Mouse (Mus musculus): Measurements from ENCODE around the gene H2-M10.4. TPM values are rescaled to one million over a fixed set of nuclear protein-coding genes. Genes with fewer than 3 reads are reported as not detected.

H2-M10.4 gene
- total and polyA plus RNA-seq, 3 experiments, result not detected

GRCm38 (mm10) chr17:36415407-36415806 lies 46.7 kb downstream of the H2-M10.4 start:
- no peak overlapping the region for H3K27ac ChIP-seq (ENCODE audit: control insufficient read depth, low read depth, low read length)
- no peak overlapping the region for H3K9ac ChIP-seq (ENCODE audit: control insufficient read depth, low read depth, low read length, poor library complexity, severe bottlenecking)
- no peaks in the 10 kb centered on the region for H3K36me3 ChIP-seq (ENCODE audit: control insufficient read depth in 1 of 2, insufficient read depth in 2 of 2, low read length in 2 of 2)
- no peaks in the 10 kb centered on the region for H3K79me2 ChIP-seq (ENCODE audit: control insufficient read depth, insufficient read depth, low read length, poor library complexity)
- no peaks in the 10 kb centered on the region for H3K9me3 ChIP-seq (replicated peaks; ENCODE audit: insufficient read depth, low read length)
- TF ChIP-seq NRF1 (IDR thresholded peaks at IDR 0.05; ENCODE audit: insufficient read depth, low read depth, low read length, poor library complexity, severe bottlenecking) (no peak), USF1 (IDR thresholded peaks at IDR 0.05; ENCODE audit: low read depth, low read length) (no peak), EP300 (IDR thresholded peaks at IDR 0.05; ENCODE audit: low read depth in 1 of 2, low read length in 2 of 2) (no peak), GABPA (IDR thresholded peaks at IDR 0.05; ENCODE audit: low read depth, low read length) (no peak), TAL1 (IDR thresholded peaks at IDR 0.05; ENCODE audit: low read length) (no peak), ELF1 (IDR thresholded peaks at IDR 0.05; ENCODE audit: low read depth, low read length) (no peak), MAZ (IDR thresholded peaks at IDR 0.05; ENCODE audit: low read depth, low read length) (no peak), TBP (IDR thresholded peaks at IDR 0.05; ENCODE audit: low read depth, low read length) (no peak), E2F4 (IDR thresholded peaks at IDR 0.05; ENCODE audit: borderline replicate concordance, low read depth, low read length) (no peak), BHLHE40 (IDR thresholded peaks at IDR 0.05; ENCODE audit: borderline replicate concordance, low read depth, low read length) (no peak), ZMIZ1 (IDR thresholded peaks at IDR 0.05; ENCODE audit: low read depth, low read length) (no peak)
- no peaks in the 10 kb centered on the region for H3K27me3 ChIP-seq (ENCODE audit: control insufficient read depth in 1 of 2, insufficient read depth in 2 of 2, low read length in 2 of 2)
- no peak overlapping the region for H3K4me3 ChIP-seq (ENCODE audit: control insufficient read depth in 1 of 2, insufficient read depth in 1 of 2, low read depth in 2 of 2, low read length in 2 of 2)
- H3K4me1 ChIP-seq (ENCODE audit: control insufficient read depth in 1 of 2, insufficient read depth in 2 of 2, low read length in 2 of 2), result no peaks in the 10 kb centered on the region
- no peak for DNase-seq (ENCODE audit: low read depth, low spot score)

DNA sequence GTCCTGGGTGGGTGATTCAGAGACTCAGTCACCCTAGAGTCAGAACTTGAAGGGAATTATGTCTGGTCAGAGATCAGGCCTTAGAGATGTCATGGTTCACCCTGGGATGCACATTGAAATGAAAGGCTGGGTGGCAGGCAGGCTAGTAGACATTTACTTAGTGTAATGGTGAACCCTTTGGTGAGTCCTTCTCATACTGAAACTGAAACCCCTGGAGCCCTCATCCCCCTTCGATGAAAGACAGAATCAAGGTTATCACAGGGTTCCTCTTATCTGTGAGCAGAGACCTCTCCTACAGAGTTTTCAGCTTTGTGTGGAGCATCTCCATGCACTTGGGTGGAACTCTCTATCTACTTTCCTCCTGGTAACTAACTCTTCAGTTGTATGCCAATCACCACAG lies 47.8 kb downstream of the H2-M10.4 start:
- Histone ChIP-seq H3K27me3 (ENCODE audit: control insufficient read depth in 1 of 2, insufficient read depth in 2 of 2, low read length in 2 of 2) (no peaks in the 10 kb centered on the region), H3K36me3 (ENCODE audit: control insufficient read depth in 1 of 2, insufficient read depth in 2 of 2, low read length in 2 of 2) (no peaks in the 10 kb centered on the region), H3K4me1 (ENCODE audit: control insufficient read depth in 1 of 2, insufficient read depth in 2 of 2, low read length in 2 of 2) (no peaks in the 10 kb centered on the region), H3K9ac (ENCODE audit: control insufficient read depth, low read depth, low read length, poor library complexity, severe bottlenecking) (no peak overlapping the region), H3K27ac (ENCODE audit: control insufficient read depth, low read depth, low read length) (no peak overlapping the region), H3K9me3 (replicated peaks; ENCODE audit: insufficient read depth, low read length) (no peaks in the 10 kb centered on the region), H3K4me3 (ENCODE audit: control insufficient read depth in 1 of 2, insufficient read depth in 1 of 2, low read depth in 2 of 2, low read length in 2 of 2) (no peak overlapping the region), H3K79me2 (ENCODE audit: control insufficient read depth, insufficient read depth, low read length, poor library complexity) (no peaks in the 10 kb centered on the region)
- no peak for DNase-seq (ENCODE audit: low read depth, low spot score)
- TF ChIP-seq MEF2A (IDR thresholded peaks at IDR 0.05; ENCODE audit: extremely low read depth, insufficient replicate concordance, low read depth, low read length, poor library complexity, severe bottlenecking) (no peak), RCOR1 (IDR thresholded peaks at IDR 0.05; ENCODE audit: low read depth, low read length) (no peak), BHLHE40 (IDR thresholded peaks at IDR 0.05; ENCODE audit: borderline replicate concordance, low read depth, low read length) (no peak), ETS1 (IDR thresholded peaks at IDR 0.05; ENCODE audit: low read depth, low read length) (no peak), TCF12 (IDR thresholded peaks at IDR 0.05; ENCODE audit: low read depth, low read length) (no peak)

Other genes starting within 250 kb of the H2-M10.4 start
- 57.8 and 63.8 TPM in 2 replicates for gene Rpp21, start 204.3 kb downstream of the H2-M10.4 start, total RNA-seq (2012; rRNA removed)
- 100 to 1,000 TPM in 1 of 2 experiments, not detected in 1; 116 TPM for gene Rpp21, start 204.3 kb downstream of the H2-M10.4 start, polyA plus RNA-seq (2012; ENCODE audit: insufficient read depth in 1 of 2, insufficient read length in 2 of 2, low read depth in 1 of 2, low replicate concordance in 2 of 2, missing spikeins in 1 of 2)
- gene Trim39, start 190.1 kb downstream of the H2-M10.4 start, total RNA-seq (2012; rRNA removed), result 9.4 and 13.5 TPM in 2 replicates
- gene Trim39, start 190.1 kb downstream of the H2-M10.4 start, polyA plus RNA-seq (2012; ENCODE audit: insufficient read depth in 1 of 2, insufficient read length in 2 of 2, low read depth in 1 of 2, low replicate concordance in 2 of 2, missing spikeins in 1 of 2), result 10 to 100 TPM in 1 of 2 experiments, not detected in 1; 16.0 TPM
- not detected in 2 replicates for gene H2-M10.2, start 175.8 kb downstream of the H2-M10.4 start, total RNA-seq (2012; rRNA removed)
- gene H2-M10.2, start 175.8 kb downstream of the H2-M10.4 start, polyA plus RNA-seq (2012; ENCODE audit: insufficient read depth in 1 of 2, insufficient read length in 2 of 2, low read depth in 1 of 2, low replicate concordance in 2 of 2, missing spikeins in 1 of 2), result not detected
- not detected in 2 replicates for gene H2-M10.1, start 136.2 kb downstream of the H2-M10.4 start, total RNA-seq (2012; rRNA removed)
- gene H2-M10.1, start 136.2 kb downstream of the H2-M10.4 start, polyA plus RNA-seq (2012; ENCODE audit: insufficient read depth in 1 of 2, insufficient read length in 2 of 2, low read depth in 1 of 2, low replicate concordance in 2 of 2, missing spikeins in 1 of 2), result not detected
- gene H2-M10.3, start 93.9 kb downstream of the H2-M10.4 start, total RNA-seq (2012; rRNA removed), result not detected in 2 replicates
- not detected for gene H2-M10.3, start 93.9 kb downstream of the H2-M10.4 start, polyA plus RNA-seq (2012; ENCODE audit: insufficient read depth in 1 of 2, insufficient read length in 2 of 2, low read depth in 1 of 2, low replicate concordance in 2 of 2, missing spikeins in 1 of 2)
- not detected in 2 replicates for gene H2-M11, start 84.7 kb upstream of the H2-M10.4 start, total RNA-seq (2012; rRNA removed)
- not detected for gene H2-M11, start 84.7 kb upstream of the H2-M10.4 start, polyA plus RNA-seq (2012; ENCODE audit: insufficient read depth in 1 of 2, insufficient read length in 2 of 2, low read depth in 1 of 2, low replicate concordance in 2 of 2, missing spikeins in 1 of 2)
- not detected in 2 replicates for gene H2-M9, start 180.3 kb upstream of the H2-M10.4 start, total RNA-seq (2012; rRNA removed)
- not detected for gene H2-M9, start 180.3 kb upstream of the H2-M10.4 start, polyA plus RNA-seq (2012; ENCODE audit: insufficient read depth in 1 of 2, insufficient read length in 2 of 2, low read depth in 1 of 2, low replicate concordance in 2 of 2, missing spikeins in 1 of 2)
- gene H2-M1, start 209.9 kb upstream of the H2-M10.4 start, total RNA-seq (2012; rRNA removed), result not detected in 2 replicates
- not detected for gene H2-M1, start 209.9 kb upstream of the H2-M10.4 start, polyA plus RNA-seq (2012; ENCODE audit: insufficient read depth in 1 of 2, insufficient read length in 2 of 2, low read depth in 1 of 2, low replicate concordance in 2 of 2, missing spikeins in 1 of 2)

All from MEL (cell line).